Mouse (Mus musculus): Measurements from ENCODE around the gene Tnfrsf18.

- TF ChIP-seq CTCF (IDR thresholded peaks at IDR 0.05; ENCODE audit: control insufficient read depth, insufficient read depth, low read length) (no peak), POLR2A (IDR thresholded peaks at IDR 0.05; ENCODE audit: borderline replicate concordance, control insufficient read depth, low read depth, low read length) (no peak)
Observed at GRCm38 (mm10) chr4:156076911-156077382, 51.0 kb downstream of the Tnfrsf18 start.
